Mouse (Mus musculus) heart, embryonic 10.5 days (tissue): ENCODE measurements around the gene Aftph. TPM values are rescaled to one million over a fixed set of nuclear protein-coding genes. Genes with fewer than 3 reads are reported as not detected.
A peak's percentile ranks its signal among the peaks of the same experiment; 100 is the strongest.
"Not testable (repeated sequence)": the region's sequence is repeated elsewhere in the genome, so short reads cannot be mapped to it uniquely, and the experiment has no call there.

Experiments
- DNase-seq: peaks from one replicate; pipeline ENCODE4 v3.0.0-alpha.2; 2017; ENCODE audit warnings: low spot score
- H3K27ac ChIP-seq: fragments of 300-500 bp; sonication (generic); 2 replicates; pipeline ENCODE4 v1.5.1; 2016; ENCODE audit warnings: mild to moderate bottlenecking
- H3K27me3 ChIP-seq: fragments of 300-500 bp; sonication (generic); 2 replicates; pipeline ENCODE4 v1.6.1; 2016; ENCODE audit warnings: mild to moderate bottlenecking; ENCODE audit not compliant: poor library complexity, insufficient read depth, severe bottlenecking
- H3K36me3 ChIP-seq: fragments of 300-500 bp; sonication (generic); 2 replicates; pipeline ENCODE4 v1.6.1; 2016; ENCODE audit warnings: mild to moderate bottlenecking, moderate library complexity
- H3K4me1 ChIP-seq: fragments of 300-500 bp; sonication (generic); 2 replicates; pipeline ENCODE4 v1.6.1; 2016; ENCODE audit warnings: mild to moderate bottlenecking
- H3K4me3 ChIP-seq: fragments of 300-500 bp; sonication (generic); 2 replicates; pipeline ENCODE4 v1.5.1; 2016; ENCODE audit warnings: mild to moderate bottlenecking, moderate library complexity
- H3K9me3 ChIP-seq: fragments of 300-500 bp; sonication (generic); 2 replicates; pipeline ENCODE4 v1.6.1; 2016; ENCODE audit warnings: mild to moderate bottlenecking, moderate library complexity
- WGBS: fragments of 180-500 bp; shearing (Covaris S2); methylation state at CpG from one replicate; pipeline ENCODE4 v1.1.7; 2016; 5-methylcytosine and 5-hydroxymethylcytosine counted together
- polyA plus RNA-seq: library from polyadenylated mRNA; unstranded; fragments of >200 nt; fragmentation: Nextera tagmentation; extraction: Ambion mirVana; gene quantifications from 2 replicates; pipeline ENCODE4 v1.2.1, GENCODE M21; 2016

Aftph gene
- polyA plus RNA-seq, 1 experiment from 2014 or later, result 13.9 TPM

DNA sequence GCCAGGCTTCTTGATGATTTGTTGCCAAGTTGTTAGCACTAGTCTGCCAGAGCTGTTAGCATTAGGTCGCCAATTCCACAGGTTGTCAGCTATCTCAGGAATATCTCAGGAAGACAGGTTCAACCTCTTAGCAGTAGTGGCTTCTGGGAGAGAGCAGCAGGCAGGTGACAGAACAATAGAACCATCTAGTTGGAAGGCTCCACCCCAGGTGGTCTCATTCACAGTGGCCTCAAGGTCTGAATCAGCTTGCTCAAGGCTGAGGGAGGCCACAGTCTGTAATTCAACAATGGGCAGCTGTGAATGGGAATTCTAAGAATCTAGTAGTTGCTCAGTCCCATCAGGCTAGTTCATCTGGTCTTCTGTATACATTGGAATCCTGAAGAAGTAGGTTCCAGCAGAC lies 31.3 kb upstream of the Aftph start:
- no peak overlapping the region for H3K4me3 ChIP-seq
- no peak for DNase-seq
- H3K9me3 ChIP-seq, result no peaks in the 10 kb centered on the region
- H3K36me3 ChIP-seq, result no peaks in the 10 kb centered on the region
- H3K27me3 ChIP-seq, result no peaks in the 10 kb centered on the region
- peak overlapping the region; percentile 2; the same call in 1 of the 2 replicates for H3K27ac ChIP-seq
- 66% methylated on average over 1 of the region's 1 CpGs for WGBS
- H3K4me1 ChIP-seq, result no peaks in the 10 kb centered on the region

DNA sequence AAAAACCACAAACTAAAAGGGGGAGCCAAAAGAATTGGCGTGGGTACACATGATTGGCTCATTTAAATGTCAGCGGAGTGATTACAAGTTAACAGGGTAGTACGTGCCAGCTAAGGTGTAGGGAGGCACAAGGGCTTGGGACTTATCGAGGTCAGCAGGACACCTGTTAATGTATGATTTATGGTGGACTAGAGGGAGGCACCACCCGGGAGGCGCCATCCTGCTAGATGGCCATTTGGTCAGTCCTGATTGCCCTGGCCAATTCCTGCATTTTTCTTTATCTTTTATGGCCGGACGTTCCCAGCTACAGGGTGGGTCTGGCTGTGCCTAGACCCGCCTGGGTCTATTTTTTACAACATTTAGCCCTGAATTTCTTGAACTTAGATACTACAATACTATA lies 30.4 kb upstream of the Aftph start:
- 62% methylated on average over 9 of the region's 9 CpGs for WGBS
- H3K9me3 ChIP-seq, H3K4me3 ChIP-seq, H3K4me1 ChIP-seq, H3K27me3 ChIP-seq, H3K36me3 ChIP-seq: not testable (repeated sequence)
- H3K27ac ChIP-seq, result peak overlapping the region; percentile 72; the same call in 1 of the 2 replicates
- DNase-seq, result peak; percentile 91

DNA sequence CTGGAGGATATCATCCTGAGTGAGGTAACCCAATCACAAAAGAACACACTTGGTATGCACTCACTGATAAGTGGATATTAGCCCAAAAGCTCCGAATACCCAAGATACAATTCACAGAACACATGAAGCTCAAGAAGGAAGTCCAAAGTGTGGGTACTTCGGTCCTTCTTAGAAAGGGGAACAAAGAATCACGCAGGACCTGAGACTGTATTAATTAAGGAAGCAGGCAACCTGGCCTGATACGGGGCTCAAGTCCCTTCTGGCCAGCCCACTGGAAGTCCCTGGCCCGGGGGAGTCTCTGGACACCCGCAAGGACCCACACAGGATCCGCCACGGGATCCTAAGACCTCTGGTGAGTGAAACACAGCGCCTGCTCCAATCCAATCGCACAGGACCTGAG lies 20.6 kb upstream of the Aftph start:
- DNase-seq, H3K27ac ChIP-seq, H3K9me3 ChIP-seq, H3K4me3 ChIP-seq, H3K27me3 ChIP-seq, H3K36me3 ChIP-seq, H3K4me1 ChIP-seq: not testable (repeated sequence)
- 89% methylated on average over 10 of the region's 10 CpGs for WGBS

DNA sequence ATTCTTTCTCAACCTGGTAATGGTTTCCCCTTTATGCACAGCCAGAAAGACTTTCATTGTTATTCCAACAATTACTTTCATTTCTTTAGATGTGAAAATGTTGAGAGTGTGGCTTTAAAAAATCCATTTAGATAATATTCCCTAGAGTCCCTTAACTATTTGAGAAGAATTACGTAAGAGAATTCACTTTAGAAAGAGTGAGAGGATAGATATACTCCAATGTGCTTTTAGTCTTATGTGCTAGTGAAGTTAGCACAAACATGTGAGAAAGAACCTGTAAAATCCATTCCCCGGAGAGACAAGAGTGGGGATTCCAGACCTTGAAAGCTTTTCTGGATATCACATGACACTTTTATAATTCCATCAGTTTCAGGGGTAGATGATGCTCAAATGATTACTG lies 9.2 kb upstream of the Aftph start:
- H3K36me3 ChIP-seq, result no peaks in the 10 kb centered on the region
- WGBS, result 78% methylated on average over 2 of the region's 2 CpGs
- H3K4me3 ChIP-seq, result no peak overlapping the region

DNA sequence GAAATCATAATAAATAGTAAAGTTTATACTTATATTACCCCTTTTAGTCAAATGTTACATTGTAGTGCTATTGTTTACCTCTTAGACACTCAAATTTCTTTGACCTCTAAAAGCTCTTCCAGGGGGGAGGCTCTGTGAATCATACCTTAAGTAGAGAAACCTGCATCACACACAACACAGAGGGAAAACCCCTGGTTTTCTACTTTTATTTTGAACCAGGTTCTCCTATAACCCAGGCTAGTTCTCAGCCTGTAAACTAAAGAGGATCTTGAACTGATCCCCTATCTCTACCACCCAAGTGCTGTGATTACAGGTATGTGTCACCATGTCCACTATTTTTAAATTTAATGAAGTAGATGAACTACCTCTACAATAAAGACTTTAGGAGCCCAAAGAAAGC lies 2.0 kb upstream of the Aftph start:
- H3K36me3 ChIP-seq, result no peaks in the 10 kb centered on the region
- H3K4me1 ChIP-seq, result no peaks in the 10 kb centered on the region
- no peak overlapping the region for H3K27ac ChIP-seq
- H3K4me3 ChIP-seq, result no peak overlapping the region
- no peak for DNase-seq
- no peaks in the 10 kb centered on the region for H3K27me3 ChIP-seq
- no peaks in the 10 kb centered on the region for H3K9me3 ChIP-seq

More for the DNA sequence above, 9.2 kb upstream of the Aftph start:
- H3K4me1 ChIP-seq, result no peaks in the 10 kb centered on the region
- peaks cover 8% of the 10 kb centered on the region for H3K9me3 ChIP-seq
- no peak overlapping the region for H3K27ac ChIP-seq
- H3K27me3 ChIP-seq, result no peaks in the 10 kb centered on the region
- no peak for DNase-seq

DNA sequence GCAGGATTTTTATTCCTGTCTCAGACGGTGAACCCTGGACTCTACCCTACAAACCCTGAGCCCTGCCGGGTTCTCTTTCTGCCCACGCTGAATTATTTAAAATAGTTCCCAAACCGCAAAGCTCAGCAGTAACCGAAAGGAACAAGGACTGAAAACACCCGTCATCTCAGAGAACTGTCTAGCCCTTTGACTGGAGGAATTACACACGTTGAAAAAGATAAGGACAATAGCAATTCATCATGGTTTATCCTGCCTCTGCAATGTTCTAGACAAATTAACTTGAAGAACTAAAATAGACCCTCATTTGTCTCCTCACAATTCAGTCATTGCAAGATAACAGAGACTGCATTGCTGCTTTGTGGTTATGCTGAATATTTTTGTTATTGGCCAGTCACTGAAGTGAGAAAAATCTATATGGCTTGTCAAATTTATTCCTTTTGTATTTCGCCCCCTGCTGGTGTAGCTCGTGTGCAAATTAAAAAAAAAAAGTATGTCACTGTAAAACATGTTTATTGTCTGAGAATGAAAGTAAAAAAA lies 1.0 kb upstream of the Aftph start:
- H3K36me3 ChIP-seq, result no peaks in the 10 kb centered on the region
- peak overlapping the region; percentile 90 for H3K27ac ChIP-seq
- under 1% methylated on average over 9 of the region's 9 CpGs for WGBS
- H3K4me1 ChIP-seq, result no peaks in the 10 kb centered on the region
- no peaks in the 10 kb centered on the region for H3K27me3 ChIP-seq
- peak overlapping the region; percentile 97 for H3K4me3 ChIP-seq
- no peaks in the 10 kb centered on the region for H3K9me3 ChIP-seq
- DNase-seq, result no peak

DNA sequence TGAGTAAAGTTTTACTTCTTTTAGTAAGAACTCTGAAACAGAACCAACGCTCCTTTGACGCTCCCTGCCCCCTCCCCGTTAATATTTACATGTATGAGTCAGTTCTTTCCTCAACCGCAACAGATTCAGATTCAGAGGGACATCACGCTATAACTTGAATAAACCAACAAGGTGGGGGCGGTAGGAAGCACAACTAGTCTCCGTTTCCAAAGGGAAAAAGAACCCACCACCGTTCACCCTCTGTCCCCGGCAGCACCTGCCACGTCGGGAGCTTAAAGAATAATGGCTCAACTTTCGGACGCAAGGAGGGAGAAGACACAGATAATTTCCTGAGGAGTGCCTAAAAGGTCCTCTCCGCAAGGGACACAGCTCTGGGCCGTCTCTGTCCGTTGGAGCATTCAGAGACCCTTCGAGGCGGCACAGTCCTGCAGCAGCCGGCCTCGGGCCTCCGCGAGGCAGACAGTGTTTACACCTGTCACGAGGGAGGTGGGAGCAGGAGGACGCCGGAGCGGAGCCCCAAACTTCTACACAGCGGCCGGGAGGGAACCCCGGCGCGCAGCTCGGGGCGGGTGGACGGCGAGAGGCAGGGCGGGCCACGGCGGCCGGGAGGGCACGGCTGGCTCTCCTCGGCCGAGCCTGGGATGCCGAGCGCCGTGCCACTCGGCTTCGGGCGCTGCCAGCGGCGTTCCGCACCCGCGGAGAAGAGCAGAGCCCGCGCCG lies 748 bp downstream of the Aftph start:
- WGBS, result under 1% methylated on average over 49 of the region's 56 CpGs
- Histone ChIP-seq H3K9me3 (no peaks in the 10 kb centered on the region), H3K36me3 (no peaks in the 10 kb centered on the region), H3K4me3 (peak overlapping the region; percentile 97), H3K4me1 (no peaks in the 10 kb centered on the region), H3K27ac (peak overlapping the region; percentile 90), H3K27me3 (no peaks in the 10 kb centered on the region)
- DNase-seq, result peak; percentile 82

DNA sequence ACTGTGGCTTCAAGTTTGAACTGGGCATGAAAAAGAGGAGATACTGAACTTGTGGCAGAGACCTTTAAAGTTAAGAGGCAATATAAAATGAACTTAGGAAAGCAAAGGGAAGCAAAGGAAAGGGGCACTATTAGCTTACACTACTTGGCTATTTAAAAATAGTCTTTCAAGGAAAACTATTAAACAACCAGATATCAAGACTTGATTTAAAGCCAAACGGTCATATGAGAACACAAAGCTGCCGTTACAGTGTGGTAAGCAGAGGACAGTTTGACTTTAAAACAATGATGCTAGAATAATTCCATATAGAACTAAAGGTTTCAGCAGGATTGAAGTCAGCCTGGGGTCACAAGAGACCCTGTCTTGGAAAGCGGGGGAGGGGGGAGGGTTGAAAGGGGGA lies 7.3 kb downstream of the Aftph start:
- no peaks in the 10 kb centered on the region for H3K27me3 ChIP-seq
- no peak overlapping the region for H3K4me3 ChIP-seq
- H3K36me3 ChIP-seq, result no peaks in the 10 kb centered on the region
- 85% methylated on average over 3 of the region's 3 CpGs for WGBS
- no peaks in the 10 kb centered on the region for H3K9me3 ChIP-seq
- H3K4me1 ChIP-seq, result no peaks in the 10 kb centered on the region
- H3K27ac ChIP-seq, result no peak overlapping the region
- DNase-seq, result no peak

DNA sequence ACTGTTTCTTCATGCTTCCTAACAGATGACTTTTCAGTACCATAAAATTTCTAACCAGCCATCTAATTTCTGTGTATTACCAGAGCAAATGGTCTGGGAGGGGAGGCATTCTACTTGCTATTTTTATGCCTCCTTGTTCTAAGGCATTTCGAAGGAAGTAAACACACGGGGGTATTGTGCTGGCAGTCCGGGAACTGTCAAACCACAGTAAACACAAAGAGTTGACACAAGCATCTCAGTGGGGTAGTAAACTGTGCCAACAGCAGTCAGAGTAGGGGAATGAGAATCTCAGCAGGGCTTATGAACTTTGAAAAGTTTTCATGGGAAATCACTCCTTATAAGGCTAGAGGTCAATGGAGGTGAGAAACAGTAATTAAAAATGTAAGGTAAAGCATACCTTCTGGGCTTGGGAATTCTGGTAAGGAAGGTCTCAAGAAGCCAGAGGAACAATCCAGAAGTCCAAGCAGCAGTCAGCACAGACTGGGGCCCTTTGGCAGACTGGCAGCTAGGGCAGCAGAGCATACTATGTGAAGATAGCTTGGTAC lies 7.8 kb downstream of the Aftph start:
- no peaks in the 10 kb centered on the region for H3K36me3 ChIP-seq
- H3K9me3 ChIP-seq, result no peaks in the 10 kb centered on the region
- no peak overlapping the region for H3K27ac ChIP-seq
- no peak overlapping the region for H3K4me3 ChIP-seq
- H3K27me3 ChIP-seq, result no peaks in the 10 kb centered on the region
- H3K4me1 ChIP-seq, result no peaks in the 10 kb centered on the region
- WGBS, result 67% methylated on average over 3 of the region's 3 CpGs
- no peak for DNase-seq

DNA sequence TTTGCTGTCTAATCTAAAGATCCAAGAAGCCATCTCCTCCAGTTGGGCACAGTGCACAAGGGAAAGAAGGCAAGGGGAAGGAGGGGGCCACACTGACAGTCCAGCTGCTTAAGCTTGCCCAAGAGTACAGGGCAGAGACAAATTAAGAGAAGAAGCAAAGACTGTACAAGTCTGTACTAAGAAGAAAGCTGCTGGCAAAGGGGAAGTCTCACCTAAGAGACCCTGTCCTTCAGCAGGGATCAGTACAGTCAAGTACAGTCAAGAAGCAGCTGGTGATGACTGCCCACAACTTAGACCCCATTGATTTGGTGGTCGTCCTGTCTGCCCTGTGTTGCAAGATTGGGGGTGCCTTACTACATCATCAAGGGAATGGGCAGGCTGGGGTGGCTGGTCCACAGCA lies 12.0 kb downstream of the Aftph start:
- WGBS, result 80% methylated on average over 1 of the region's 1 CpGs
- Histone ChIP-seq H3K4me3 (no peak overlapping the region), H3K27ac (no peak overlapping the region), H3K36me3 (peaks cover 19% of the 10 kb centered on the region), H3K27me3 (no peaks in the 10 kb centered on the region), H3K4me1 (no peaks in the 10 kb centered on the region), H3K9me3 (no peaks in the 10 kb centered on the region)
- DNase-seq, result no peak

DNA sequence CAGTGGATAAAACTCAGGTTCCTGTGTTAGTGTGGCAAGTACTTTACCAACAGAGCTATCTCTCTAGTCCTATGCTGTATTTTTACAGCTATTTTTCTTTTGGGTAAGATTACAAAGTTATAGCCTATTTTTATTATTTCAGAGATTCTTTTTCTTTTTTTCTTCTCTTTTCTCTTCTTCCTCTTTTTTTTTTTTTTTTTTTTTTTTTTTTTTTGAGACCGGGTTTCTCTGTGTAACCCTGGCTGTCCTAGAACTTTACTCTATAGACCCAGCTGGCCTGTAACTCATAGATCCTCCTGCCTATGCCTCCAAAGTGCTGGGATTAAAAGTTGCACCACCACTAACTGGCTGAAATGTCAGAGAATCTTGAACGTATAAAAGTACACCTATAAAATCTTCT lies 13.3 kb downstream of the Aftph start:
- Histone ChIP-seq H3K9me3 (no peaks in the 10 kb centered on the region), H3K36me3 (peaks cover 19% of the 10 kb centered on the region), H3K4me1 (no peaks in the 10 kb centered on the region), H3K27ac (no peak overlapping the region), H3K4me3 (no peak overlapping the region), H3K27me3 (no peaks in the 10 kb centered on the region)
- 88% methylated on average over 2 of the region's 2 CpGs for WGBS
- DNase-seq, result no peak

DNA sequence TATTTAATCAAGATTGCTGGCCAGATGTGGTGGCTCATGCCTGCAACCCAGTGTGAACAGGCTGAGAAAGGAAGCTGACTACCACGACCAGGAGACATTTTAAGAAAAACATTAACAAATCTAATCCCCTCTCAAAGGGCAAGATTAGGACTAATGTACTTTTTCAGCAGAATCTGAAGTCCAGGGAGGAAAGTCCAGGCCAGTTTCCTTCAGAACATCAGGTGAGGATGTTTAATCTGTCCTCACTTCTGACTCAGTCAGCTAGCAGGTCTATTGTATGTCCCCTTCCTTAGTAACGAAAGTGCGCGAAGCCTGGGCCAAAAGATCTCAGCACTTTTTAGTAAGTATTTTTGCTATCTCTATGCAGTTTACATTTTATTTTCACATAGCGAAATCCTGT lies 17.8 kb downstream of the Aftph start:
- no peak overlapping the region for H3K27ac ChIP-seq
- WGBS, result 78% methylated on average over 5 of the region's 5 CpGs
- no peak for DNase-seq
- H3K36me3 ChIP-seq, result peaks cover 30% of the 10 kb centered on the region
- 0 out of 2 replicates have a peak, but pooled peaks cover 3% of the 10 kb centered on the region for H3K4me1 ChIP-seq
- H3K9me3 ChIP-seq, result no peaks in the 10 kb centered on the region
- H3K4me3 ChIP-seq, result no peak overlapping the region
- H3K27me3 ChIP-seq, result no peaks in the 10 kb centered on the region

DNA sequence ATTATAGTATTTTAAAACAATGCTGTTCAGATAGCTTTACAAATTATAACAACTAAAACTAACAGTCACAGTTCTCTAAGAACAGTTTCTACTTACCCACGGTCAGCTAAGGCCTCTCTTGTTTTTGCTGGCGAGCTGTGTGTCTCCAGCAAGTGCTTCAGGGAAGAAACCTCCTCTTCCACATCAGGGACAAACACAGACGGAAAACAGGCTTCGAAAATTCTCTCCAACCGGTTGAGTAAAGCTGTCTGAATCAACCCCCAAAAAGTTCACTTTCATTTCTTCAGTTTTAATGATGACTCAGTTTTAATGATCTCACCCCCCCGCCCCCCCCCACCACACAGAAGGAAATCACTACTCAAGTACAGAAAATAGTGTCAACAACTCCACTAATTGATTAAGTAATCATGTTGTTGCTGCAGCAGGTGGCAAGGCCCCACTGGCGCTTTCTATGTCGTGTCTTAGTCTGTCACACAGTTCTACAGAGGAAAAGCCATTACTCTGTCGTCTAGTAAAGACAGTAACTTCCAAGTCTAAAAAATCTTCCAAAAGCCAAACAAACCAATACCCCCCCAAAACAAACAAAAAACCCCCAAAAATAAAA lies 29.2 kb downstream of the Aftph start:
- no peak for DNase-seq
- Histone ChIP-seq H3K4me1 (no peaks in the 10 kb centered on the region), H3K9me3 (no peaks in the 10 kb centered on the region), H3K4me3 (no peak overlapping the region), H3K36me3 (no peaks in the 10 kb centered on the region), H3K27me3 (no peaks in the 10 kb centered on the region), H3K27ac (no peak overlapping the region)
- 74% methylated on average over 9 of the region's 9 CpGs for WGBS
